Mouse (Mus musculus) fibroblast of lung, adult 2 months (primary cell): ENCODE data around the gene E030018B13Rik.

Experiments
- DNase-seq: peaks from one replicate; pipeline ENCODE4 v3.0.0-alpha.2; 2011; ENCODE audit warnings: low read depth

Gene E030018B13Rik

DNA sequence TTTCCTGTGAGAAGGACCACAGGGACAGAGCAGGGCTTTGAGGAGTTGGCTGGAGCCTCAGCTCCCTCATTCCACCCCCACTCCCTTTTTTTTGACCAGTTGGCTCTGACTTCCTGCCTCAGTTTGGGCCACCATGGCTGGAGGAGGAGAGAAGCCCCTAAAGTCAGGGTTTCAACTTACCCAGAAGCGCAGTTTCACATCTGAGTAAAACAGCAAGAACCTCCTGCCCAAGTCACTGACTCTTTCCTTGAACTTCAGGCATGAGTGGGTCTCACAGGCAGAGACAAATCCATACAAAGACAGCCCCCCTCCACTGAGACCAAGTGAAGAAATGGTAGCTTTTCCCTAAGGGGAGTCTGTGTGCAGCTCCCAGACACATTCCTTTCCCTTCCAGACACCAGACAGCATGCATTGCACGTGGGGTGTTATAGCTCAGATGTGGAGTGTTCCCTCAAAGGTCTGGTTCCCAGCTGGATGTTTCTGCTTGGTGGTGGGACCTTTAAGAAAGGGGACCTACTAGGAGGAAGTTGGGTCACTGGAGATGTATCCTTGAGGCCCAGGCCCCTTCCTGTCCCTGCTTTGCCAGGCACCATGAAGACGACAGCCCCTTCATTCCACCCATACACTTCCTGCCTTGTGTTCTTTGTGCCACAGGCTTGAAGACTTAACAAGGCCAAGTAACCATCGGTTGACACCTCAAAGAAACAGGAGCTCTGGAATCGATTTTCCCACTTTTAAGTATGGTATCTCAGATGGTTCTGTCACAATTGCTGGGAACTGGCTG is 49.2 kb downstream of the E030018B13Rik start:
- DNase-seq: peak; percentile 46

DNA sequence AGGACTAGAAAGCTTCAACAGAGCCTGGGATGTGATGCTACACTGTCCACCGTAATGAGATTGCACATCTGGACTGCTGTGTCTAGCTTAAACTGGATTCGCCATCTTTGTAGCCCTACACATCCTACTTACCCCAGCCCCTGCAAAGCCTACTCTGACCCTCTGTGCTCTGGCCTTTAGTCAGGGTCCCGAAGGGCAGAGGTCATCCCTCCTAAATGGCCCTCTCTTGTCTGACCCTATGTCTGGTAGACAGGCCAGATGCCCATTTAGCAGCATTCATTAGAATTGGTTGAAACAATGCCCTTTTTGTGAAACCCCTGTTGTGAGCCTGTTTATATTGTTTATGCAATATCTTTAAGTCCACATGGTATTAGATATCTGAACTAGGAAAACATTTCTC is 53.3 kb downstream of the E030018B13Rik start:
- no peak for DNase-seq
